Mouse (Mus musculus) kidney, embryonic 14.5 days (tissue): ENCODE measurements around the gene 4930523C07Rik. TPM values are rescaled to one million over a fixed set of nuclear protein-coding genes. Genes with fewer than 3 reads are reported as not detected.

Source experiments
- ATAC-seq: fragments of 200-750 bp; cut with Nextera tagmentation; 2 replicates; pipeline ENCODE4 v1.8.0; 2017; ENCODE audit warnings: moderate number of reproducible peaks, mild to moderate bottlenecking, moderate TSS enrichment, moderate library complexity; ENCODE audit not compliant: low FRiP score, low TSS enrichment
- H3K27ac ChIP-seq: fragments of 300-500 bp; sonication (generic); 2 replicates; pipeline ENCODE4 v1.5.1; 2014; ENCODE audit warnings: low read depth, mild to moderate bottlenecking, low read length, moderate library complexity, mixed read lengths
- H3K27me3 ChIP-seq: fragments of 300-500 bp; sonication (generic); 2 replicates; pipeline ENCODE4 v1.6.1; 2014; ENCODE audit warnings: mild to moderate bottlenecking, low read length; ENCODE audit not compliant: control insufficient read depth, insufficient read depth
- H3K36me3 ChIP-seq: fragments of 300-500 bp; sonication (generic); 2 replicates; pipeline ENCODE4 v1.6.1; 2014; ENCODE audit warnings: low read length, mixed read lengths; ENCODE audit not compliant: control insufficient read depth, insufficient read depth
- H3K4me1 ChIP-seq: fragments of 300-500 bp; sonication (generic); 2 replicates; pipeline ENCODE4 v1.6.1; 2014; ENCODE audit warnings: low read length, mixed read lengths; ENCODE audit not compliant: control insufficient read depth, insufficient read depth
- H3K4me2 ChIP-seq: fragments of 300-500 bp; sonication (generic); replicated peaks from 2 replicates; pipeline ENCODE4 v1.6.1; 2014; ENCODE audit warnings: low read depth, mild to moderate bottlenecking, low read length
- H3K4me3 ChIP-seq: fragments of 300-500 bp; sonication (generic); 2 replicates; pipeline ENCODE4 v1.5.1; 2014; ENCODE audit warnings: mild to moderate bottlenecking, low read length
- H3K9ac ChIP-seq: fragments of 300-500 bp; sonication (generic); 2 replicates; pipeline ENCODE4 v1.6.1; 2014; ENCODE audit warnings: low read depth, mild to moderate bottlenecking, low read length, moderate library complexity
- H3K9me3 ChIP-seq: fragments of 300-500 bp; sonication (generic); 2 replicates; pipeline ENCODE4 v1.6.1; 2016; ENCODE audit warnings: low read length; ENCODE audit not compliant: control insufficient read depth
- WGBS: fragments of 180-500 bp; shearing (Covaris S2); extraction: QIAGEN DNeasy Blood & Tissue Kit; methylation state at CpG from one replicate; pipeline ENCODE4 v1.1.7; 2014; 5-methylcytosine and 5-hydroxymethylcytosine counted together
- polyA plus RNA-seq: library from polyadenylated mRNA; unstranded; fragments of >200 nt; fragmentation: Nextera tagmentation; extraction: Ambion mirVana; gene quantifications from 2 replicates; pipeline ENCODE4 v1.2.1, GENCODE M21; 2014

4930523C07Rik gene
- polyA plus RNA-seq, 1 experiment from 2014 or later = 28.5 TPM

DNA sequence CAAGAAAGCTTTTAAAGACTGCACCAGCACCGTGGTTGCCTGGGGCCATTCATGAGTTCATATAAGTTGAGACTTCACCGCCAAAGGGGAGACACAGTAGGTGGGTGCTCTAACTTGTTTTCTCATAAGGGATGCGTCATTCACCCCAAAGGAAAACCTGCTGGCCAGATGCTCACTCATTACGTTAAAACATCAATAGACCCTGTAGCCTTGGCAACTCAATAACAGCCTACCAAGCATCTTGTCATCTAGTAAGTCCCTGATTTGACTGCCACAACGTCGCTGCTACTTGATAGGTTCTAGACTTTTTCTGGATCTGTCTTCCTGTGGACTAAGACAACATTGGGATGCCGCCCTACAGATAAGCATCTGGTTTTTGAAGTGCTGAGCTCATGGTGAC, 1.8 kb upstream of the 4930523C07Rik start:
- no peak overlapping the region for H3K4me3 ChIP-seq
- ATAC-seq = no peak; the same call in 1 of the 2 replicates
- H3K27me3 ChIP-seq = no peaks in the 10 kb centered on the region
- no peaks in the 10 kb centered on the region for H3K36me3 ChIP-seq
- no peak overlapping the region for H3K27ac ChIP-seq
- WGBS = 73% methylated on average over 7 of the region's 7 CpGs
- no peak overlapping the region for H3K4me2 ChIP-seq
- no peaks in the 10 kb centered on the region for H3K9me3 ChIP-seq
- no peak overlapping the region for H3K9ac ChIP-seq
- peaks cover 5% of the 10 kb centered on the region; the same call in 1 of the 2 replicates for H3K4me1 ChIP-seq

DNA sequence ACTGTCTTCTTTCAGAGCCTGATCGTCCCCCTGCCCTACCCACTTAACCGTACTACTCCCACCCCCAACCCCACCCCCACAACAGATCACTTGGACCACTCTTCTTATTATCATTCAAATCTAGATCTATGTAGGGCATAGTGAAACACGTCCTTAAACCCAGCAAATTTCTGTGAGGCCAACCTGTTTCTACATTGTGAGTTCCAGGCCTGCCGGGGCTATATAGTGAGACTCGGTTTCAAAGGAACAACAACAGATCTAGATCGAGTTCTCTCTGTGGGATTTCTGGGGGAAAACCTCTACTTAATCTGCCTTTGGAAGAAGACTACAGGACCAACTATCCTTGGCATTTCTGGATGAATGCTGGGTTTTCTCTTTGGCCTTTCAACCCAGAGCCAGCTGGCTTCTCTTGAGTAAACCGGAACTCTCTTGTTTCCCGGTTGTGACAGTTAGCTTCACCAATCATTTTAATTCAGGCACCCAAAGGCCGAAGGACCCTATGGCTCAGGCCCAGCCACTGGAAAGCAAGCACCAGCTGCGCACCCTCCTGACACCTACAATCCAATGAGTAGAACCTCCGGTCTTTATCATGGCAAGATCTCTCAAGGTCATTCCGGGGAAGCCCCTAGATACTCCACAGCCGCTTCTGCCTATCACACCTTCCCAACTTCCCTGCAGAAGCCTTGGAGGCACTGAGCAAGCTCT, 759 bp upstream of the 4930523C07Rik start:
- Histone ChIP-seq H3K4me3 (peak overlapping the region; percentile 54; the same call in 1 of the 2 replicates), H3K27me3 (no peaks in the 10 kb centered on the region), H3K9ac (no peak overlapping the region; the same call in 1 of the 2 replicates), H3K36me3 (no peaks in the 10 kb centered on the region), H3K9me3 (no peaks in the 10 kb centered on the region), H3K4me1 (0 out of 2 replicates have a peak, but pooled peaks cover 3% of the 10 kb centered on the region), H3K4me2 (peak overlapping the region; percentile 82; the same call in 1 of the 2 replicates), H3K27ac (no peak overlapping the region)
- WGBS = 87% methylated on average over 13 of the region's 13 CpGs
- ATAC-seq = no peak

- H3K4me2 ChIP-seq = peak overlapping the region; percentile 82
- H3K4me1 ChIP-seq = 0 out of 2 replicates have a peak, but pooled peaks cover 3% of the 10 kb centered on the region
- 56% methylated on average over 3 of the region's 3 CpGs for WGBS
- H3K9ac ChIP-seq = peak overlapping the region; percentile 65; the same call in 1 of the 2 replicates
- ATAC-seq = no peak
- H3K27ac ChIP-seq = no peak overlapping the region; the same call in 1 of the 2 replicates
- H3K36me3 ChIP-seq = no peaks in the 10 kb centered on the region
- no peaks in the 10 kb centered on the region for H3K27me3 ChIP-seq
- no peaks in the 10 kb centered on the region for H3K9me3 ChIP-seq
- H3K4me3 ChIP-seq = peak overlapping the region; percentile 54
Observed at GRCm38 (mm10) chr1:160045056-160045715, 1.0 kb downstream of the 4930523C07Rik start.

DNA sequence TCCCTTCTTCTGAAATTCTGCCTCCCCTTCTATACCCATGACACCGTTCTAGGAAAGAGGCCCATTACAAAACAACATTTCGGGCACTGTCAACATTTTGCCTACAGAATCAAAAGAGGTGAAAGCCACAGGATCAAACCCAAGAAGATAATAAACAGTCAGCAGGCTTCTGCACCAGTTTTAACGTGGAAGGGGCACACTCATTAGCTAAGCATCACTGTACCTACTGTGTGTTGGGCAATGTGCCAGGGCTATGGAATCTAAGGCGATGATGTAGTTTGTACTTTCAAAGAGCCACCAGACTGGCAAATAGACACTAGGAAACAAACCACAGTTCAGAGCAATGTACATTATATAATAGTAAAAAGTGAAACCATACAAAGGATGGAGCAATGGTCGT, 1.8 kb downstream of the 4930523C07Rik start:
- H3K4me2 ChIP-seq = no peak overlapping the region
- 0 out of 2 replicates have a peak, but pooled peaks cover 3% of the 10 kb centered on the region for H3K4me1 ChIP-seq
- H3K9me3 ChIP-seq = no peaks in the 10 kb centered on the region
- no peaks in the 10 kb centered on the region for H3K27me3 ChIP-seq
- 84% methylated on average over 5 of the region's 5 CpGs for WGBS
- no peak for ATAC-seq
- no peak overlapping the region for H3K4me3 ChIP-seq
- H3K36me3 ChIP-seq = no peaks in the 10 kb centered on the region
- H3K9ac ChIP-seq = no peak overlapping the region
- no peak overlapping the region for H3K27ac ChIP-seq

- Histone ChIP-seq H3K36me3 (no peaks in the 10 kb centered on the region), H3K27me3 (no peaks in the 10 kb centered on the region), H3K9me3 (no peaks in the 10 kb centered on the region), H3K4me3 (no peak overlapping the region), H3K4me1 (0 out of 2 replicates have a peak, but pooled peaks cover 3% of the 10 kb centered on the region), H3K27ac (no peak overlapping the region), H3K4me2 (no peak overlapping the region), H3K9ac (no peak overlapping the region)
- 83% methylated on average over 4 of the region's 4 CpGs for WGBS
- ATAC-seq = no peak
Observed at GRCm38 (mm10) chr1:160046786-160047185, 2.6 kb downstream of the 4930523C07Rik start.

GRCm38 (mm10) chr1:160047481-160047931, 3.3 kb downstream of the 4930523C07Rik start:
- WGBS = 84% methylated on average over 7 of the region's 7 CpGs
- Histone ChIP-seq H3K27ac (no peak overlapping the region), H3K4me1 (0 out of 2 replicates have a peak, but pooled peaks cover 3% of the 10 kb centered on the region), H3K27me3 (no peaks in the 10 kb centered on the region), H3K9me3 (no peaks in the 10 kb centered on the region), H3K36me3 (no peaks in the 10 kb centered on the region), H3K4me2 (no peak overlapping the region), H3K4me3 (no peak overlapping the region), H3K9ac (no peak overlapping the region)
- no peak for ATAC-seq

DNA sequence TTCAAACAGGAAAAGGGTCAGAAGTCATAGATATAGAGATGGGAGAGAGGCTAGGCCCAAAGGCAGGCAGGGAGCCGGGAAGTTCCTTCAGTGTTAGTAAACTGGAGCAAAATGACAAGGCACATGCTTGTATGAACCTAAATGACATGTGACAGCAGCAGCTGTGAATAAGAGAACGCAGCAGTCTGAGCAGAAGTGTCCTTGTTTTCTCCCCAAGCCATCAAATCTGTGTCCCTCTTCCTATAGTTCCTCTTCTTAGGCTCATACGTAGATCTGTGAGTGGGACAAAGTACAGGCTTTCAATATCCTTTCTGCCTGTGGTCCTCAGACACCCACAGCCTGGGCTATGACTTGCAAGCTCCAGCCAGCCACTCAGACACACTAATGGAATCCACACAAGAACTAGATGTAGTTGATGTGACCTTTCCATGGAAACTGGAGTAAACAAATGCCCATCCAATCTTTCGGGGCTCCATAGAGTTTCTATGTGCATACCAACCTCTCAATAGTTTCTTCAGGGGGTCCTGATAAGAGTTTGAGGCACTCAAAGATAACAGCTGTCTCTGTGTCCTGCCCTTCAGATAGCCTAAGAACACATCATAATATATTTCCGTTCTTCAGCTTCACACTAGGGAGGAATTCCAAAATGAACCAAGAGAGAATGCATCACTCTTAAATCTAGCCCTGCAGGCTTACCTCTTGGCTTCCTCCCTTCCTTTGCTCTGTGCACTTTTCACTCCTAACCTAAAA, 5.1 kb downstream of the 4930523C07Rik start:
- no peak for ATAC-seq
- H3K4me1 ChIP-seq = no peaks in the 10 kb centered on the region
- H3K27me3 ChIP-seq = no peaks in the 10 kb centered on the region
- no peak overlapping the region for H3K4me2 ChIP-seq
- no peak overlapping the region for H3K4me3 ChIP-seq
- 79% methylated on average over 5 of the region's 5 CpGs for WGBS
- H3K36me3 ChIP-seq = no peaks in the 10 kb centered on the region
- H3K9me3 ChIP-seq = no peaks in the 10 kb centered on the region
- no peak overlapping the region for H3K9ac ChIP-seq
- no peak overlapping the region for H3K27ac ChIP-seq

- Histone ChIP-seq H3K9me3 (no peaks in the 10 kb centered on the region), H3K36me3 (no peaks in the 10 kb centered on the region), H3K4me2 (no peak overlapping the region), H3K9ac (no peak overlapping the region), H3K27me3 (no peaks in the 10 kb centered on the region), H3K4me1 (no peaks in the 10 kb centered on the region), H3K4me3 (no peak overlapping the region), H3K27ac (no peak overlapping the region)
- ATAC-seq = no peak
- WGBS = 93% methylated on average over 6 of the region's 6 CpGs
Observed at GRCm38 (mm10) chr1:160050898-160051297, 6.7 kb downstream of the 4930523C07Rik start.
